Mouse (Mus musculus) neural tube, embryonic 11.5 days (tissue): ENCODE data around the gene Rab11fip4. TPM values are rescaled to one million over a fixed set of nuclear protein-coding genes. Genes with fewer than 3 reads are reported as not detected.

Source experiments
- ATAC-seq: fragments of 200-750 bp; cut with Nextera tagmentation; 2 replicates; pipeline ENCODE4 v1.8.0; 2017; ENCODE audit warnings: moderate number of reproducible peaks, mild to moderate bottlenecking, moderate TSS enrichment, moderate library complexity; ENCODE audit not compliant: insufficient read depth, low FRiP score, low TSS enrichment
- DNase-seq: peaks from one replicate; pipeline ENCODE4 v3.0.0-alpha.2; 2015; ENCODE audit warnings: low spot score
- H3K27ac ChIP-seq: fragments of 300-500 bp; sonication (generic); 2 replicates; pipeline ENCODE4 v1.5.1; 2014; ENCODE audit warnings: low read depth, mild to moderate bottlenecking, low read length
- H3K27me3 ChIP-seq: fragments of 300-500 bp; sonication (generic); 2 replicates; pipeline ENCODE4 v1.6.1; 2014; ENCODE audit warnings: mild to moderate bottlenecking, low read length, mixed read lengths; ENCODE audit not compliant: control insufficient read depth, insufficient read depth
- H3K36me3 ChIP-seq: fragments of 300-500 bp; sonication (generic); 2 replicates; pipeline ENCODE4 v1.6.1; 2014; ENCODE audit warnings: mild to moderate bottlenecking, low read length, moderate library complexity, mixed read lengths; ENCODE audit not compliant: control insufficient read depth, insufficient read depth
- H3K4me1 ChIP-seq: fragments of 300-500 bp; sonication (generic); 2 replicates; pipeline ENCODE4 v1.6.1; 2014; ENCODE audit warnings: low read length, mixed read lengths; ENCODE audit not compliant: control insufficient read depth, insufficient read depth
- H3K4me2 ChIP-seq: fragments of 300-500 bp; sonication (generic); 2 replicates; pipeline ENCODE4 v1.6.1; 2014; ENCODE audit warnings: low read depth, mild to moderate bottlenecking, moderate library complexity
- H3K4me3 ChIP-seq: fragments of 300-500 bp; sonication (generic); 2 replicates; pipeline ENCODE4 v1.5.1; 2014; ENCODE audit warnings: low read depth, low read length
- H3K9ac ChIP-seq: fragments of 300-500 bp; sonication (generic); 2 replicates; pipeline ENCODE4 v1.6.1; 2014; ENCODE audit warnings: mild to moderate bottlenecking, low read length
- H3K9me3 ChIP-seq: fragments of 300-500 bp; sonication (generic); 2 replicates; pipeline ENCODE4 v1.6.1; 2016; ENCODE audit warnings: low read length; ENCODE audit not compliant: control insufficient read depth
- WGBS: fragments of 180-500 bp; shearing (Covaris S2); extraction: QIAGEN DNeasy Blood & Tissue Kit; methylation state at CpG from one replicate; pipeline ENCODE4 v1.1.7; 2014; 5-methylcytosine and 5-hydroxymethylcytosine counted together
- polyA plus RNA-seq: library from polyadenylated mRNA; unstranded; fragments of >200 nt; fragmentation: Nextera tagmentation; extraction: Ambion mirVana; gene quantifications from 2 replicates; pipeline ENCODE4 v1.2.1, GENCODE M21; 2014

The Rab11fip4 gene
- polyA plus RNA-seq, 1 experiment from 2014 or later = 15.2 TPM

DNA sequence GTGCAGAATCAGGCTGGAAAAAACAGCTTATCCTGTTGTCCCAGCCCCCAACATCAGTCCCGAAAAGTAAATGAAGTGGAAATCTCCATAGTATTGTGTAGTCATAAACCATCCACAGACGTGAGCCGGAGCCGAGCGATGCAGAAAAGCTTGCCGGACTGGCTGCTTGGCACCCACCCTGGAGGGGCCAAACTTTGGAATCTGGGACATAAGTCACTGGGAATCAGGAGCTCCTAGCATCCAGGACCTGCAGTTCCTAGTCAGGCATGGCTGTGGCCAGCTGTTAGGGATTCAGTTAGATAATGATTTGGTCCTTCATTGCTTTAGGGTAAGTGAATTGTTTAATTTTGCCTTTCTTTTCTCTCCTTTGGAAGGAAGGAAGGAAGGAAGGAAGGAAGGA lies 122.2 kb downstream of the Rab11fip4 start:
- DNase-seq (no peak), ATAC-seq (no peak)
- 30% methylated on average over 6 of the region's 6 CpGs for WGBS
- H3K4me3 ChIP-seq = no peak overlapping the region
- H3K27ac ChIP-seq = no peak overlapping the region
- H3K36me3 ChIP-seq = no peaks in the 10 kb centered on the region
- peaks cover 29% of the 10 kb centered on the region for H3K27me3 ChIP-seq
- no peak overlapping the region for H3K9ac ChIP-seq
- no peak overlapping the region for H3K4me2 ChIP-seq
- peaks cover 13% of the 10 kb centered on the region; the same call in 1 of the 2 replicates for H3K4me1 ChIP-seq
- no peaks in the 10 kb centered on the region for H3K9me3 ChIP-seq

DNA sequence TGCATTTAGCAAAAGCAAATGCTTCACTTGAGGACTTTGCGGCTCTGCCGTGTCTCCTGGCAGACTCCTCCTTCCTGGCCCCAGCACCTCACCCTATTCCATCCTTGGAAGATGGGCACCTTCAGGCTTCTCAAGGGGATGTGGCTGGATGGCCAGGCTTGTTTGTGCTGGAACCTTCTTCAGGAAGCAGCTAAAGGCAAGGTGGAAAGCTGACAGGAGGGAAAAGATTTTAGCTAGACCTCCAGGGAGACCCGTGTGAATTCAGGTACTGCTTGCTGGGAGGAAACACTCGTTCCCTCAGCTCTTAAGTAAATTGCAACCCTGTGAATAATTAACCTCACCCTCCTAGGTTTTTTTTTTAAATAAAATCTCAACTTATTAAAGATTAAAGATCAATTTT lies 122.7 kb downstream of the Rab11fip4 start:
- ATAC-seq (no peak), DNase-seq (no peak)
- H3K27me3 ChIP-seq = peaks cover 29% of the 10 kb centered on the region
- H3K36me3 ChIP-seq = no peaks in the 10 kb centered on the region
- 68% methylated on average over 4 of the region's 4 CpGs for WGBS
- peaks cover 13% of the 10 kb centered on the region; the same call in 1 of the 2 replicates for H3K4me1 ChIP-seq
- no peak overlapping the region for H3K4me3 ChIP-seq
- H3K4me2 ChIP-seq = no peak overlapping the region
- no peak overlapping the region for H3K9ac ChIP-seq
- no peaks in the 10 kb centered on the region for H3K9me3 ChIP-seq
- no peak overlapping the region for H3K27ac ChIP-seq

DNA sequence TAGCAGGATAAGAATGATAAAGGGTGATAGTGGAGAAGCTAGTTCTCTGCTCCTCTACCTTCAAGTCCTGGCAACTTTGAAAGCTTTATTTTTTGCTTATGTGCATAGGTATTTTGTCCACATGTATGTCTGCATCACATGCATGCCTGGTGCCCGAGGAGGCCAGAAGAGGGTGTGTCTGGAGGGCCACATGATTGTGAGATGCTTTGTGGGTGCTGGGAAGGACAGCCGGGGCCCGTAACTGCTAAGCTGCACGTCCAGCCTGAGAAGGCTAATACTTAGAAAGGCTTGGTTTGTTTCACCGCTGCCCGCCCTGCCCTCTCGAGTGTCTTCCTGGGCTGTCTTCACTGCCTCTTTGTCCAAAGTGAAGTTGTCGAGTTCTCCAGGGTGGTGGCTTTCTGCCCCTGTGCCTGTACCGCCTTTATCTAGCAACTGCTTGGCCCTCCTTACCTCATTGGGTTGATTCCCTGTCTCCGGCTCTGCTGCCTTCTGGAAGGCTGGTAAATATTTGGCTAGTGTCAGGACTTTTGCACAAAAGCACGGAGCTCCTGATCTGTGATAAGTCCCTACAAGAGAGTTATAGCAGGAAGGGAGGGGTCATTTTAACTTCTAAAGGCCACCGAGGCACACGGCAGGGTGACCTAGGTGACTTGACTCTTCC lies 123.2 kb downstream of the Rab11fip4 start:
- Histone ChIP-seq H3K36me3 (no peaks in the 10 kb centered on the region), H3K4me3 (no peak overlapping the region), H3K27ac (no peak overlapping the region), H3K9ac (no peak overlapping the region), H3K27me3 (peaks cover 29% of the 10 kb centered on the region), H3K4me2 (no peak overlapping the region), H3K9me3 (no peaks in the 10 kb centered on the region), H3K4me1 (peaks cover 13% of the 10 kb centered on the region; the same call in 1 of the 2 replicates)
- WGBS = 79% methylated on average over 13 of the region's 13 CpGs
- ATAC-seq (no peak), DNase-seq (no peak)

DNA sequence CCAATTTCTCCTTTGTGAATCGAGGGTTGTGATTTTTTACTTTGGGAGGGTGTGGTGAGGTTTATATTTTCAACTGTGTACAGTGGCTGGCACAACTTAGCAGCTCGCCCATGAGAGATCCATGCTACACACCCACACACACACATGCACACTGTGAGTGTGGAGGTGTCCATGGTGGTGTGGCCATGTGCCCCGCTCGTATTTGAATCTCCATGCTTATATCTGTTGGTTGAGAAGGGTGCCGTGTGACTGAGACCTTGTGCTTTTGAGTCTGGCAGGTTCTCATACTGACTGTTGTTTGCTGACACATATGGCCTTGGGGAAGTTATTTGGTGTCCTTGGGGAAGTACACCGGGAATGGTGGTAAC lies 123.7 kb downstream of the Rab11fip4 start:
- 88% methylated on average over 6 of the region's 6 CpGs for WGBS

DNA sequence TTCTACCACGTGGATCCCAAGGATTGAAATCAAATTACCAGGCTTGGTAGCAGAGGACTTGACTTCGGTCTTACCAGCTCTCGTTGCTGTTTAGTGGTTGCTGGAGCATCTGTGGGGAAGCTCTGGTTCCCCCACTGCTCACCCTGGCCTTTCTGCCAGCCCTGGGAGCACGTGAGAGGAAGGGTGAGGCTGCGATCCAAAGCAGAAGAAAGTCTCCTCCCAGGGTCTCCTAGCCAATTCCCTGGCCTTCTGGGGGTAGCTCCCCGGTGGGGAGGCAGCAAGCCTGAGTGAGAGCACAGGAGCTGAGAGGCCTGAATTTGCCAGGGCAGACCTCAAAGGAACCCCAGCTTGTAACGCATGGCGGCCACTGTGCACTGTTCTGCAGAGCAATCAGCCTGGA lies 124.3 kb downstream of the Rab11fip4 start:
- Histone ChIP-seq H3K4me1 (peaks cover 13% of the 10 kb centered on the region; the same call in 1 of the 2 replicates), H3K4me3 (no peak overlapping the region)

More for the DNA sequence above, 123.7 kb downstream of the Rab11fip4 start:
- H3K27me3 ChIP-seq = peaks cover 26% of the 10 kb centered on the region
- no peak for ATAC-seq
- no peak for DNase-seq
- no peak overlapping the region for H3K9ac ChIP-seq
- H3K27ac ChIP-seq = no peak overlapping the region
- H3K9me3 ChIP-seq = no peaks in the 10 kb centered on the region
- H3K4me2 ChIP-seq = no peak overlapping the region
- no peak overlapping the region for H3K4me3 ChIP-seq
- no peaks in the 10 kb centered on the region for H3K36me3 ChIP-seq
- H3K4me1 ChIP-seq = peaks cover 13% of the 10 kb centered on the region; the same call in 1 of the 2 replicates

DNA sequence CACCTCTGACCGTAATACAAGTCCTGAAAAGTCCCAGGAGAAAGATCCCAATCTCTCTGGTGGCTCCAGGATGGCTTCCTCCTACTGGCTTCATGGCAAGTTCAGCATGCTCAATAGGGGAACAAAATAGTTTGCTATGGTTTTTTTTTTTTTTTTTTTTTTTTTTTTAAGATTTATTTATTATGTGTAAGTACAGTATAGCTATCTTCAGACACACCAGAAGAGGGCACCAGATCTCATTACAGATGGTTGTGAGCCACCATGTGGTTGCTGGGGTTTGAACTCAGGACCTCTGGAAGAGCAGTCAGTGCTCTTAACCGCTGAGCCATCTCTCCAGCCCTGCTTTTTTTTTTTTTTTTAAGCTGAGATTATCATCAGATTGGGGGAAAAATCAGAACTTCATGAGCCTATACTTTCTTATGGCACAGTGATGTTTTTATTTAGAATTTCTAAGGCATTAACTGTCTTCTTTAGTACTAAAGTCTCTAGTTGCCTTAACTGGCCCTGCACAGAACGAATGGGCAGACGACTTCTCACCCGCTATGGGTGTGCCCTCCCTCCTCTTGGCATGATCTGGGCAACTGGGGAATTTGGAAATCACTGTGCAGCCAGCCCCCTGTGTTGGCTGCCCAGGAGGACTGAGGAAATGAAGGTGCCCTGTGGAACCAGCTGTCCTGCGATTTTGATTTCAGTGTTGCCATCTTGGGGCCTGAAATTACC lies 124.9 kb downstream of the Rab11fip4 start:
- ATAC-seq = no peak
- Histone ChIP-seq H3K36me3 (no peaks in the 10 kb centered on the region), H3K4me3 (no peak overlapping the region), H3K9ac (no peak overlapping the region), H3K27me3 (peaks cover 18% of the 10 kb centered on the region), H3K4me2 (no peak overlapping the region), H3K9me3 (no peaks in the 10 kb centered on the region), H3K27ac (no peak overlapping the region), H3K4me1 (peaks cover 13% of the 10 kb centered on the region; the same call in 1 of the 2 replicates)
- WGBS = 85% methylated on average over 5 of the region's 6 CpGs
- no peak for DNase-seq

More for the DNA sequence above, 124.3 kb downstream of the Rab11fip4 start:
- Histone ChIP-seq H3K9me3 (no peaks in the 10 kb centered on the region), H3K27me3 (peaks cover 20% of the 10 kb centered on the region), H3K36me3 (no peaks in the 10 kb centered on the region), H3K27ac (no peak overlapping the region), H3K4me2 (no peak overlapping the region), H3K9ac (no peak overlapping the region)
- no peak for ATAC-seq
- DNase-seq = no peak
- 85% methylated on average over 8 of the region's 8 CpGs for WGBS

DNA sequence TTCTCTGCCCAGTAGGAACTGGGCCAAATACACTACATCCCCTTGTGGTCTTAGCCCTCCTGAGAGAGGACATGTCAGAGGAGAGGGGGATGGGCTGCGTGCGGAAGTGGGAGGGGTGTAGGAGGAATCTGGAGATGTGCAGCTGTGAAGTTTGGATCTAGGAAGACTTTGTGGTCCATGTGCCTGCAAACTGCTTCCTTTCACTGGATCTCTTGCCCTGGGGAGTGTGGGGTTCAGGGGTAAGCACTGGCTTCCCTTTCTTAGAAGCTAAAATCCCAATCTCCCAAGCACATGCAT lies 125.4 kb downstream of the Rab11fip4 start:
- H3K27me3 ChIP-seq = peaks cover 15% of the 10 kb centered on the region
- DNase-seq = no peak
- H3K4me2 ChIP-seq = no peak overlapping the region
- no peaks in the 10 kb centered on the region for H3K36me3 ChIP-seq
- H3K4me3 ChIP-seq = no peak overlapping the region
- H3K9me3 ChIP-seq = no peaks in the 10 kb centered on the region
- peaks cover 10% of the 10 kb centered on the region; the same call in 1 of the 2 replicates for H3K4me1 ChIP-seq
- WGBS = 79% methylated on average over 2 of the region's 2 CpGs
- no peak overlapping the region for H3K27ac ChIP-seq
- no peak for ATAC-seq
- H3K9ac ChIP-seq = no peak overlapping the region

DNA sequence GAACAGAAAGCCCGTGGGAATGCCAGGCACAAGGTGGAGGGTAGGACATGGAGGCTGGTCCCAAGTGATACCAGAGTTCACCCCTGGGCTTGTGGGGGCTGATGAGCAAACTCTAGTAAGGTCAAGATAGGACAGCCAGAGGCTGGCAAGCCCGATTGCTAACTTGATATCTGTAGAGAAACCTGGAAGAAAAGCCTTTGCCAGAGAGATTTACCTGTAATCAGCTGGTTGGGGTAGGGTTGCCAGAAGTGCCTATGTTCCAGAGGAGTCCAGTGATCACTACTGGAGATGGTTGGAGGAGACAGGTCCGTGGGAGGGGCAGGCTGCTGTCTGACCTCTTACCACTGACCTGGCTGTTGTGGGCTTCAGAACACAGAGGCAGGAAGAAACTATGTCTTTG lies 126.3 kb downstream of the Rab11fip4 start:
- H3K4me3 ChIP-seq = no peak overlapping the region

DNA sequence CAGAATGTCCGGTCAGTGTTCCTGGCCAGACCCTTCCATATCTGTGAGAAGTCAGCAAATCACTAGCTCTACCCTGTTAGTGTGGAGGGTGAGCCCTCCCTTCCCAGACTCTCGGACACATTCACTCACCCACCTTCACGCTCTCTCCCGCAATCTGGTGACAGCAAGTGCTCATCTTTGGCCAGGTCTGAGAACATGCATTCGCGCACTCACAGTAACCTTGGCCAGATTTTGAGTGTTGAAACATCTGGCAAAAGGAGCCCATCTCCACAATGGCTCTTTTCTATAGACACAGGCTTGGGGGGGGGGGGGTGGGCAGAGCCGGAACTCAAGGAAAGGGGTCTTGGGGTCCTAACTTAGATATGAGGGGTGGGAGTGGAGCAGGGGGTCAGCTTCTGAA lies 126.8 kb downstream of the Rab11fip4 start:
- H3K4me2 ChIP-seq = no peak overlapping the region
- H3K4me3 ChIP-seq = no peak overlapping the region
- no peaks in the 10 kb centered on the region for H3K9me3 ChIP-seq
- no peak overlapping the region for H3K27ac ChIP-seq
- ATAC-seq (no peak), DNase-seq (no peak)
- no peaks in the 10 kb centered on the region for H3K36me3 ChIP-seq
- no peak overlapping the region for H3K9ac ChIP-seq
- peaks cover 1% of the 10 kb centered on the region for H3K27me3 ChIP-seq
- H3K4me1 ChIP-seq = 0 out of 2 replicates have a peak, but pooled peaks cover 3% of the 10 kb centered on the region
- WGBS = 75% methylated on average over 7 of the region's 7 CpGs

More for the DNA sequence above, 126.3 kb downstream of the Rab11fip4 start:
- no peak overlapping the region for H3K4me2 ChIP-seq
- no peak for ATAC-seq
- DNase-seq = no peak
- H3K9ac ChIP-seq = no peak overlapping the region
- H3K27ac ChIP-seq = no peak overlapping the region
- no peaks in the 10 kb centered on the region for H3K9me3 ChIP-seq
- H3K36me3 ChIP-seq = no peaks in the 10 kb centered on the region
- 73% methylated on average over 3 of the region's 3 CpGs for WGBS
- 0 out of 2 replicates have a peak, but pooled peaks cover 3% of the 10 kb centered on the region for H3K4me1 ChIP-seq
- H3K27me3 ChIP-seq = peaks cover 6% of the 10 kb centered on the region
